Mouse (Mus musculus): ENCODE measurements around the gene Gm9125. TPM values are rescaled to one million over a fixed set of nuclear protein-coding genes. Genes with fewer than 3 reads are reported as not detected.

Gm9125 gene
- polyA plus RNA-seq (2012; rRNA removed): not detected in 2 replicates

GRCm38 (mm10) chr3:94054785-94055184 is at the start of gene Gm9125:
Gene Gm9125 (minus strand): TSS chr3:94054885.

GRCm38 (mm10) chr3:94072544-94072943 is 17.9 kb upstream of the Gm9125 start, which contains the start of gene Gm10697:
Gene Gm10697 (minus strand): TSS chr3:94072644.

Other genes with a start within 250 kb of the Gm9125 start
- gene Tdpoz3, start 228.9 kb downstream of the Gm9125 start, polyA plus RNA-seq (2012; rRNA removed): not detected in 2 replicates
- gene Gm9117, start 111.3 kb downstream of the Gm9125 start, polyA plus RNA-seq (2012; rRNA removed): not detected in 2 replicates
- gene Tdpoz5, start 93.6 kb downstream of the Gm9125 start, polyA plus RNA-seq (2012; rRNA removed): not detected in 2 replicates
- gene Gm10697, start 17.8 kb upstream of the Gm9125 start, polyA plus RNA-seq (2012; rRNA removed): not detected in 2 replicates
- gene Gm10696, start 123.3 kb upstream of the Gm9125 start, polyA plus RNA-seq (2012; rRNA removed): not detected in 2 replicates
- not detected in 2 replicates for gene Gm5286, start 141.8 kb upstream of the Gm9125 start, polyA plus RNA-seq (2012; rRNA removed)
- not detected in 2 replicates for gene Gm4778, start 209.2 kb upstream of the Gm9125 start, polyA plus RNA-seq (2012; rRNA removed)

Data from liver, embryonic 14 days (tissue).